Mouse (Mus musculus) limb, embryonic 11.5 days (tissue): ENCODE results near the gene Ddx55. TPM values are rescaled to one million over a fixed set of nuclear protein-coding genes. Genes with fewer than 3 reads are reported as not detected.

Experiments
- ATAC-seq: fragments of 200-750 bp; cut with Nextera tagmentation; 2 replicates; pipeline ENCODE4 v1.8.0; 2017; ENCODE audit warnings: low read depth; ENCODE audit not compliant: insufficient number of reproducible peaks, low FRiP score, low TSS enrichment
- DNase-seq: peaks from one replicate; pipeline ENCODE4 v3.0.0-alpha.2; 2015; ENCODE audit warnings: low spot score
- H3K27ac ChIP-seq: fragments of 300-500 bp; sonication (generic); replicated peaks from 2 replicates; pipeline ENCODE4 v1.5.1; 2014; ENCODE audit warnings: low read depth, mild to moderate bottlenecking, low read length
- H3K27me3 ChIP-seq: fragments of 300-500 bp; sonication (generic); 2 replicates; pipeline ENCODE4 v1.6.1; 2014; ENCODE audit warnings: mild to moderate bottlenecking, low read length, mixed read lengths; ENCODE audit not compliant: control insufficient read depth, insufficient read depth
- H3K36me3 ChIP-seq: fragments of 300-500 bp; sonication (generic); 2 replicates; pipeline ENCODE4 v1.6.1; 2014; ENCODE audit warnings: mild to moderate bottlenecking, low read length, moderate library complexity, mixed read lengths; ENCODE audit not compliant: control insufficient read depth, insufficient read depth
- H3K4me1 ChIP-seq: fragments of 300-500 bp; sonication (generic); 2 replicates; pipeline ENCODE4 v1.6.1; 2014; ENCODE audit warnings: low read length, mixed read lengths; ENCODE audit not compliant: control insufficient read depth, insufficient read depth
- H3K4me2 ChIP-seq: fragments of 300-500 bp; sonication (generic); 2 replicates; pipeline ENCODE4 v1.6.1; 2014; ENCODE audit warnings: low read depth, mild to moderate bottlenecking, moderate library complexity; ENCODE audit not compliant: severe bottlenecking
- H3K4me3 ChIP-seq: fragments of 300-500 bp; sonication (generic); 2 replicates; pipeline ENCODE4 v1.5.1; 2014; ENCODE audit warnings: low read depth, low read length
- H3K9ac ChIP-seq: fragments of 300-500 bp; sonication (generic); 2 replicates; pipeline ENCODE4 v1.6.1; 2014; ENCODE audit warnings: mild to moderate bottlenecking, low read length
- H3K9me3 ChIP-seq: fragments of 300-500 bp; sonication (generic); 2 replicates; pipeline ENCODE4 v1.6.1; 2016; ENCODE audit warnings: low read length; ENCODE audit not compliant: control insufficient read depth
- WGBS: fragments of 180-500 bp; shearing (Covaris S2); extraction: QIAGEN DNeasy Blood & Tissue Kit; methylation state at CpG from one replicate; pipeline ENCODE4 v1.1.7; 2014; 5-methylcytosine and 5-hydroxymethylcytosine counted together
- polyA plus RNA-seq: library from polyadenylated mRNA; unstranded; fragments of >200 nt; fragmentation: Nextera tagmentation; extraction: Ambion mirVana; gene quantifications from 2 replicates; pipeline ENCODE4 v1.2.1, GENCODE M21; 2014

The Ddx55 gene
- polyA plus RNA-seq, 1 experiment from 2014 or later = 14.4 TPM

DNA sequence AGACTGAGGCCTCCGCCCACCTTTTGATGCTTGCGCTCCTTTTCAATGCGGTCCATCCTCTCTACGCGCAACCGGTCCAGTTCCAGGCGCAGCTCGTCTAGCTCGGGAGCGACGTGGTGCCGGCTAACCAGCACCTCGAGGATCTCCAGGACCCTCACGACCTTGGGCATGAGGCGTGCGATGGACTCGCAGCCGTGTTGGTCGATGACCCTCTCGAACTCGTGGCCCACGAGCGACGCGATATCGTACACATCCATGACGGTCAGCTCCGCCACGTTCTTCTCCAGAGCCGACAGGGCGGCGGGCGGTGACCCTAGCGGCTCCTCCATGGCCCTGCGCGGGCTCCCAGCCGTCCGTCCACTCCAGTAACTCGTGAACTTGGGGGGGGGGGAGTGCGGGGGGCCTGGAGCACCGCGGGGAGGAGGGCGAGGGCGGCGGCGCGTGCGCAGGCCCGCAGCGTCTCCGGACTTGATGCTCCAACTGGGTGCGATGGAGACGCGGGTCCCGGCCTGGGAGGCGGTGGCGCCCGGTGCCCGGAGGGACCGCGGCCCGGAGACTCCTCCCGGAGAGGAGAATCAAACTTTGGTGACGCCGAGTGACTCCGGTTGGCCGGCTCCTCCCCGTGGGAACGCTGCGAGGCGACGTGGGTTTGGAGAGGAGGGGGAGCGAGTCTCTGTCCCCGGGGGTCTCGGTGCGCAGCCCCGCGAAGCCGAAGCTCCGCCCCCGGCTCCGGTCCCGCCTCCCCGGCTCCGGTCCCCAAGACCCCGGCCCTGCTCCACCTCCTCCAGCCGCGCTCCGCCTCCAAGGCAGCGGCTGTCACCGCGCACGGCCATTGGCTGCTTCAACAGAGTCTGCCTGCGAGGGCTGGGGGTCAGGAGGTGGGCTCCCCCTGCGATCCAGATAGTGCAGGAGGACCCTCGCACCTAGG, 21.7 kb upstream of the Ddx55 start, which contains the start of gene Rilpl1:
Gene Rilpl1, minus strand, starts transcription at position 737 of the 928 bp plus-strand sequence.
- no peaks in the 10 kb centered on the region for H3K9me3 ChIP-seq
- H3K4me2 ChIP-seq = peak within 1 kb of the TSS; percentile 72
- DNase-seq (peak; percentile 94), ATAC-seq (peak; percentile 88)
- WGBS = under 1% methylated on average over 78 of the region's 96 CpGs
- peak within 1 kb of the TSS; percentile 84 for H3K4me3 ChIP-seq
- H3K4me1 ChIP-seq = peaks cover 25% of the 10 kb centered on the region
- no peaks in the 10 kb centered on the region for H3K36me3 ChIP-seq
- H3K27ac ChIP-seq = peak within 1 kb of the TSS; percentile 38; the same call in 1 of the 2 replicates
- H3K27me3 ChIP-seq = no peaks in the 10 kb centered on the region
- peak within 1 kb of the TSS; percentile 78 for H3K9ac ChIP-seq

DNA sequence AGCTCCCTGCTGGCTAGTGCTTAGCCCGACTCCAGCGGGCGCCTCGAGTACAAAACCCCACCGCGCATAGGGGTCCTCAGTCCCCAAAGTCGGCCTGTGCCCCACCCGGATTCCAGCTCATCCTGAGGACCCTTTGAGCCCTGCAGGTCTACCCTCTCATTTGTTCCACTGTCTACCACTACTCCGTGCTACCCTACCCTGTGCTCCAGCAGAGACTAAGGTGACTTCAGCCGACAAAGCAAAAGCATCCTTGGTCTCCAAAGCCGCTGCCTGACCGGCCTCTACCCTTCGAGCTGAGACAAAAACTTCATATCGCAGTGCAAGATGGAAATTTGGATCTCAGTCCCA, 21.1 kb upstream of the Ddx55 start:
- no peak; the same call in 1 of the 2 replicates for ATAC-seq
- H3K27me3 ChIP-seq = no peaks in the 10 kb centered on the region
- WGBS = 10% methylated on average over 14 of the region's 14 CpGs
- no peak for DNase-seq
- H3K4me3 ChIP-seq = peak overlapping the region; percentile 84
- H3K36me3 ChIP-seq = no peaks in the 10 kb centered on the region
- peak overlapping the region; percentile 72 for H3K4me2 ChIP-seq
- peak overlapping the region; percentile 38; the same call in 1 of the 2 replicates for H3K27ac ChIP-seq
- peak overlapping the region; percentile 78 for H3K9ac ChIP-seq
- no peaks in the 10 kb centered on the region for H3K9me3 ChIP-seq
- peaks cover 25% of the 10 kb centered on the region for H3K4me1 ChIP-seq

DNA sequence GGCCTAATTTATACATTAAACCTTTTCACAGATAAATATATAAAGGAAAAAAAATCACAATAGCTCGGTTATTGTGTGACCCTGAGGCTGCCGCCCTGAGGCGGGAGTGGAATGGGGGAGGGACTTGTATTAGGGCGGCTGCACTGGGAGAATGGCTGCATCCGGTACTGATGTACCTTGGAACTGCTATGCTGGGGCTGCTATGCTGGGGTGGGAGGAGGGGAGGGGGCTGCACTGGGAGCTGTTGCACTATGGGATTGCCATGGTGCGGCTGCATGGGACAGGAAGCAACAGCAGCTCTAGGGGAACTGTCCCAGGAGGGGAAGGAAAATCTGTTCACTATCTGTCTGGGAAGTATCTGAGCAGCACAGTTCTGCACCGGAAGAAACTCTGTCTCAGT, 20.2 kb upstream of the Ddx55 start:
- Histone ChIP-seq H3K27ac (no peak overlapping the region; the same call in 1 of the 2 replicates), H3K4me1 (peaks cover 25% of the 10 kb centered on the region), H3K4me2 (no peak overlapping the region), H3K9me3 (no peaks in the 10 kb centered on the region), H3K9ac (no peak overlapping the region), H3K36me3 (no peaks in the 10 kb centered on the region), H3K27me3 (no peaks in the 10 kb centered on the region), H3K4me3 (no peak overlapping the region; the same call in 1 of the 2 replicates)
- WGBS = 46% methylated on average over 7 of the region's 7 CpGs
- peak; percentile 51 for DNase-seq
- ATAC-seq = no peak

DNA sequence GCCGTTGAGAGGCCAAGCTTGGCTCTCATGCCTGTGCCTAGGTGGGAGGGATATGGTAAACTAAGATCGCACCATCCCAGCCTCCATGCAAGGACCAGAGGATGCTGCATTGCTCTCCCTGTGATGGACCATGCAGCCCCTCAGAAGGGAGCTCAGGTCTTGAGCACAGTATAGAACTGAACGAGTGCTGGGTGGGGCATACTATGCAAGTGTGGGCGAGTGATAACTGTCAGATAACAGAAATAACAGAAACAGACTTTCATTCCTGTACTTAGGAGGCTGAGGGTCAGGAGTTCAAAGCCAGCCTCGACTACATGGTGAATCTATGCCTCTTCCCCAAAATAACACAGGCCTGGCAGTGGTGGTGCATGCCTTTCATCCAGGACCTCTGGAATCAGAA, 17.6 kb upstream of the Ddx55 start:
- H3K27ac ChIP-seq = no peak overlapping the region
- no peak for ATAC-seq
- no peak overlapping the region for H3K4me2 ChIP-seq
- no peaks in the 10 kb centered on the region for H3K27me3 ChIP-seq
- H3K9me3 ChIP-seq = no peaks in the 10 kb centered on the region
- no peak overlapping the region for H3K9ac ChIP-seq
- DNase-seq = no peak
- no peaks in the 10 kb centered on the region for H3K36me3 ChIP-seq
- no peak overlapping the region for H3K4me3 ChIP-seq
- peaks cover 8% of the 10 kb centered on the region for H3K4me1 ChIP-seq
- 67% methylated on average over 5 of the region's 5 CpGs for WGBS

DNA sequence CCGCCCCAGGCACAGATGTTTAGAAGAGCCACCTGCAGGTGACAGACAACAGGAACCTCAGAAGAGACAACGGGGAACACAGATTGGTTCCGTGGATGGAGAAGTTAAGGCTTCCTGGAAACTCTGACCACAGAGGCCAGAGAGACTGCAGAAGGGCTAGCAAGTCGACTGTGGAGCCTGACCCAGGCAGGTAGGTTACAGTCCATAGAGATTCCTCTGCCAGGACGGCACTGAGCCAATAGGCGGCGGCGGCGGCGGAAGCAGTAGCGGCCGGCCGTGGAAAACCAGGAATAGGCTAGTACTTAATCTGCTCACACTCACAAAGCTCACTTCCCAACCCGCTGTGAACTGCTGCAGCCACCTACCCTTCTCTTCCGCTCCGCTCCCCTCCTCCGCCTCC, 15.9 kb upstream of the Ddx55 start:
- Histone ChIP-seq H3K4me3 (peak overlapping the region; percentile 5; the same call in 1 of the 2 replicates), H3K4me1 (peaks cover 5% of the 10 kb centered on the region; the same call in 1 of the 2 replicates), H3K27ac (no peak overlapping the region), H3K9ac (peak overlapping the region; percentile 28; the same call in 1 of the 2 replicates), H3K36me3 (no peaks in the 10 kb centered on the region), H3K9me3 (no peaks in the 10 kb centered on the region), H3K27me3 (no peaks in the 10 kb centered on the region), H3K4me2 (peak overlapping the region; percentile 24; the same call in 1 of the 2 replicates)
- peak; percentile 53 for DNase-seq
- 6% methylated on average over 17 of the region's 17 CpGs for WGBS
- ATAC-seq = no peak

DNA sequence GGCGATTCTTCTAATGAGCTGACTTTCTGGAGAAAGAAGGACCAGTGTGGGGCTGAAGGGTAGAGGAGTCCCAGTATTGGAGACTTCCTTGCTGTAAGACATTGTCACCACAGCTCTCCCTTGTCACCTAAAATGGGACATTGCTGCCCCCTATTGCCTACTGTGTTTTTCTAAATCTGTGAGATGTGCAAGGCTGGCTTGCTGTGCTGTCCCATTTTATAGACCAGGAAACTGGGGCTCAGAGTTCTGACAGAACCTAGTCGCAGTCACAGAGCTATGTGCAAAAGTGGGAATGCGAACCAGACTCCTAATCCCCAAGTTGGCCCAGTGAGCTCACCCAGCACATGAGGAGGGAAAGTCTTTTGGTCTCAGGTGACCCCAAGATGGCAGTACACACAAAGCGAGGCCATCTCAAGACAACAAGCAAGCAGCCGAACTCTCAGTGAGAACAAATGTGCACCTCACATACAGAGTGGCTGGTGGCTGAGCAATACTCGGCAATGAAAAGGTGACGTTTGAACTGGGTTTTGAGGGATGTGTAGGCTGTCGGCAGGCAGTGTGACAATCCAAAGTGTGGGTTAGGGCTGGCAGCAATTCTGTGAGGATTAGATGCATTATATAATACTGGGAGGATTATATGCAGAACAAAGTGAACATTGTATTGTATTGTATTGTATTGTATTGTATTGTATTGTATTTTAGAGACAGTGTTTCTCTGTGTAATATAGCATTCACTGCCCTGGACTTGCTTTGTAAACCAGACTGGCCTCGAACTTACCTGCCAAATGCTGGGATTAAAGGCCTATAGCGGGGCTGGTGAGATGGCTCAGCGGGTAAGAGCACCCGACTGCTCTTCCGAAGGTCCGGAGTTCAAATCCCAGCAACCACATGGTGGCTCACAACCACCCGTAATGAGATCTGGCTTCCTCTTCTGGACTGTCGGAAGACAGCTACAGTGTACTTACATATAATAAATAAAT, 13.6 kb upstream of the Ddx55 start:
- no peak overlapping the region for H3K4me2 ChIP-seq
- DNase-seq = peak; percentile 35
- no peak overlapping the region for H3K27ac ChIP-seq
- H3K9me3 ChIP-seq = no peaks in the 10 kb centered on the region
- no peak overlapping the region for H3K9ac ChIP-seq
- H3K36me3 ChIP-seq = peaks cover 3% of the 10 kb centered on the region; the same call in 1 of the 2 replicates
- no peak for ATAC-seq
- H3K4me1 ChIP-seq = peaks cover 5% of the 10 kb centered on the region; the same call in 1 of the 2 replicates
- no peak overlapping the region for H3K4me3 ChIP-seq
- 78% methylated on average over 14 of the region's 16 CpGs for WGBS
- H3K27me3 ChIP-seq = no peaks in the 10 kb centered on the region

DNA sequence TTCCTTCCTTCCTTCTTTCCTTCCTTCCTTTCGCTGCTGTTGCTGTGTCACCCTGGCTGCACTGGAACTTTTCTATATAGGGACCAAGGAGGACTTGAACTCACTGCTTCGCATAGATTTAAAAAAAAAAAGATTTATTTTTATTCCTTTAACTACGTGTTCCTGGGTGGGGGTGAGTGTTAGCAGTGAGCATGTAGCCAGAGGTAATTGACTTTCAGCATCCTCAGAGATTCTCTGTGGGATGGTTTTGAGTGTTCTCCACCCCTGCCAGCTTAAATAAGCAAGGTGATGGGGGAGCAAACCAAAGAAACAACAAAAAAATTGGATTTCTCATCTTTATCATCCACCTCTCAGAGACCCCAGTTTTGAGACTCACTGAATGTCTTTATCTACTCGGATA, 12.8 kb upstream of the Ddx55 start:
- H3K27me3 ChIP-seq = no peaks in the 10 kb centered on the region
- H3K36me3 ChIP-seq = peaks cover 11% of the 10 kb centered on the region
- peak overlapping the region; percentile 36; the same call in 1 of the 2 replicates for H3K4me2 ChIP-seq
- H3K9ac ChIP-seq = no peak overlapping the region
- DNase-seq = no peak
- peaks cover 5% of the 10 kb centered on the region; the same call in 1 of the 2 replicates for H3K4me1 ChIP-seq
- no peaks in the 10 kb centered on the region for H3K9me3 ChIP-seq
- H3K4me3 ChIP-seq = peak overlapping the region; percentile 97; the same call in 1 of the 2 replicates
- no peak overlapping the region for H3K27ac ChIP-seq
- ATAC-seq = no peak
- WGBS = 74% methylated on average over 4 of the region's 4 CpGs

DNA sequence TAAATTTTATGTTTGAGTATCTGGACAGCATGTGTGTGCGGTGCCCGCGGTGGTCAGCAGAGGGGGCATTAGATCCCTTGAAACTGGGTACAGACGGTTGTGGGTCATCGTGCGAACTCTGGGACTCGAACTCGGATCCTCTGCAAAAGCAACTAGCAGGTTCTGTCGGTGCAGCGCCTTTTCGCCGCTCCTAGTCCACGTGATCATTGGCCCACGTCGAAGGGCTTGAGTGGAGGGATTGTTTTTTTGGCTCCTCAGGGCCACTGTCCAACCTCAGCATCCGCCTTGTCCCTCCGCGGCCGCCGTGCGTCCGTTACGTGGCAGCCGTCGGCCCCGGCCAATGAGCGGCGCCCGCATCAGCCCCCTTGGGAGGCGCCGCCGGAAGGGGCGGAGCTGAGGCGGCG, 12.3 kb upstream of the Ddx55 start, which contains the start of gene Tmed2:
Gene Tmed2, plus strand, starts transcription at position 313 of the 404 bp plus-strand sequence.
- WGBS = under 1% methylated on average over 35 of the region's 35 CpGs
- Histone ChIP-seq H3K4me1 (peaks cover 5% of the 10 kb centered on the region; the same call in 1 of the 2 replicates), H3K9me3 (no peaks in the 10 kb centered on the region), H3K4me2 (peak within 1 kb of the TSS; percentile 72), H3K27ac (peak within 1 kb of the TSS; percentile 74), H3K36me3 (peaks cover 14% of the 10 kb centered on the region), H3K4me3 (peak within 1 kb of the TSS; percentile 97), H3K9ac (peak within 1 kb of the TSS; percentile 91), H3K27me3 (no peaks in the 10 kb centered on the region)
- ATAC-seq (peak; percentile 91), DNase-seq (peak; percentile 94)
